Mouse (Mus musculus): ENCODE results near the gene Zkscan5. TPM values are rescaled to one million over a fixed set of nuclear protein-coding genes. Genes with fewer than 3 reads are reported as not detected.

The Zkscan5 gene
- polyA plus RNA-seq, 1 experiment = 20.3 TPM

DNA sequence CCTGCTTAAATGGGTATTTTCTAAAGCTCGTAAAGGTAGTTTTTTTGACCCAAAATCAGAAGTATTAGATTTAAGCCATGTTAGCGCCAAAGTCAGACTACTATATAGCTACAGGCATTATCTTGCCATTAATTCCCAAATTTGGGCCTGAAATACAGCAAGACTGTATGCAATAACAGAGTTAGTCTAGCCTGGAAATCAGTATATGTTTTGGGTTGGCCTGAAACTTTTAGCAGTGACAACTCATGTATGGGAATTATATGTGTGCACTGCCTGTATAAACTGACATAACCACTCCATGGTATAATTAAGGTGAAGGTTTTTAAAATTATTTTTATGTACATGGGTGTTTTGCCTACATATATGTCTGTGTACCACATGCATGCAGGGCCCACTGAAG lies 12.4 kb upstream of the Zkscan5 start, which contains the start of gene Atp5j2:
Gene Atp5j2, minus strand, starts transcription at position 101 of the 400 bp plus-strand sequence.
- H3K9ac ChIP-seq (ENCODE audit: low read depth, poor library complexity, severe bottlenecking) = peak within 1 kb of the TSS; percentile 85
- peak within 1 kb of the TSS; percentile 96 for H3K4me3 ChIP-seq (ENCODE audit: low read depth, low read length)
- no peaks in the 10 kb centered on the region for H3K4me1 ChIP-seq (ENCODE audit: control insufficient read depth, insufficient read depth, low read length)
- H3K36me3 ChIP-seq (ENCODE audit: control insufficient read depth, insufficient read depth, low read length, poor library complexity, severe bottlenecking) = peaks cover 14% of the 10 kb centered on the region
- TF ChIP-seq CTCF (IDR thresholded peaks at IDR 0.05; ENCODE audit: low read depth, low read length) (no peak), POLR2A (IDR thresholded peaks at IDR 0.05; ENCODE audit: insufficient read depth, low read length) (no peak), EP300 (IDR thresholded peaks at IDR 0.05; ENCODE audit: insufficient read depth, low read depth, low read length) (no peak)
- H3K27ac ChIP-seq (ENCODE audit: insufficient read depth, low read length) = peak within 1 kb of the TSS; percentile 94
- H3K9me3 ChIP-seq (replicated peaks; ENCODE audit: control insufficient read depth, insufficient read depth, low read length, poor library complexity, severe bottlenecking) = no peaks in the 10 kb centered on the region
- H3K27me3 ChIP-seq (ENCODE audit: control insufficient read depth, insufficient read depth, low read length, poor library complexity, severe bottlenecking) = no peaks in the 10 kb centered on the region

DNA sequence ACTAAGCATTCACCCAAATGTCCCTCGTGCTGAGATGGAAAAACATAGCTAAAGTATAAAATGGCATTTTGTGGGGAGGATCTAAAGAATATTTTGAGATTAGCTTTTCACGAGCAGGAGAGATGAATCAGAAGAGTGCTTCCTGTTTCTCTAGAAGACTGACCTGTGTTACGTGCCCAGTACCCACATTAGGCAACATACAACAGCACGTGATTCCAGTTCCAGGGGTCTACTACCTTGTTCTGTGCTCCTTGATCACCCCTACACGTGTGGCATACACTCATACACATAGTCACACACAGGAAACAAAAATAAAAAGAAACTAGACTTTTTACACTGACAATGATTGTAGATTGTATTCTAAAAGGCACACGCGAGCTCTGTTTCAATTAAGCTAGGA lies 4.0 kb upstream of the Zkscan5 start:
- H3K27ac ChIP-seq (ENCODE audit: insufficient read depth, low read length) = no peak overlapping the region
- no peaks in the 10 kb centered on the region for H3K4me1 ChIP-seq (ENCODE audit: control insufficient read depth, insufficient read depth, low read length)
- no peaks in the 10 kb centered on the region for H3K27me3 ChIP-seq (ENCODE audit: control insufficient read depth, insufficient read depth, low read length, poor library complexity, severe bottlenecking)
- TF ChIP-seq POLR2A (IDR thresholded peaks at IDR 0.05; ENCODE audit: insufficient read depth, low read length) (no peak), CTCF (IDR thresholded peaks at IDR 0.05; ENCODE audit: low read depth, low read length) (no peak), EP300 (IDR thresholded peaks at IDR 0.05; ENCODE audit: insufficient read depth, low read depth, low read length) (no peak)
- H3K4me3 ChIP-seq (ENCODE audit: low read depth, low read length) = no peak overlapping the region
- H3K36me3 ChIP-seq (ENCODE audit: control insufficient read depth, insufficient read depth, low read length, poor library complexity, severe bottlenecking) = peaks cover under 1% of the 10 kb centered on the region
- H3K9ac ChIP-seq (ENCODE audit: low read depth, poor library complexity, severe bottlenecking) = no peak overlapping the region
- no peaks in the 10 kb centered on the region for H3K9me3 ChIP-seq (replicated peaks; ENCODE audit: control insufficient read depth, insufficient read depth, low read length, poor library complexity, severe bottlenecking)

DNA sequence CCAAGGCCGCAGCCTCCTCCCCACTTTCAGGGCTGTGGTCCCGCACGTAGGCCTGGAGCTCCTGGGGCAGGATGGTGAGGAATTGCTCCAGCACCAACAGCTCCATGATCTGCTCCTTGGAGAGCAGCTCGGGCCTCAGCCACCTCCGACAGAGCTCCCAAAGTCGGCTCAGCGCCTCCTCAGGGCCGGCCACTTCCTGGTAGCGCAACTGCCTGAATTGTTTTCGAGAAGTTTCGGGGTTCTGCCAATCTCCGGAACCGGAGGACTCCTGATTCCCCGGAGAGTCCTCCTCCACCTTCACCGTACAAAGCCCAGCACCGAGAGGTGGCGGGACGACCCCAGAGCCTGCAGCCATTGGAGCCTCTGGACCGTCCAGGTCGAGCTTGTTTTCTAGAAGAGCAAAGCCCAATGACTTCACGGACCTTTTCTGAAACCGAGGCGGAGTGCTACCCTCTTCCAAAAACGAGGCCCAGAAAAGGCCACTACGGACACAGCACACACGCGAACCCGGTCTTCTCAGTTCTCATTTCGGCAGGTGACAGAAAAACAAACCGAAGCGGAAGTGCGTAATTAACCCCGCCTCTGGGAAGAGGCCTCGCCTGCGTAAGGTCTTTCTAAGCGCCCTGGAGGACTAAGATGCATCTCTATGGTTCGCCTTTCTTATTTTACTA lies 2.9 kb upstream of the Zkscan5 start, which contains the start of gene Zkscan14:
Gene Zkscan14, minus strand, starts transcription at position 548 of the 671 bp plus-strand sequence.
- Histone ChIP-seq H3K9me3 (replicated peaks; ENCODE audit: control insufficient read depth, insufficient read depth, low read length, poor library complexity, severe bottlenecking) (no peaks in the 10 kb centered on the region), H3K4me3 (ENCODE audit: low read depth, low read length) (peak within 1 kb of the TSS; percentile 99), H3K9ac (ENCODE audit: low read depth, poor library complexity, severe bottlenecking) (peak within 1 kb of the TSS; percentile 60), H3K27ac (ENCODE audit: insufficient read depth, low read length) (no peak within 1 kb of the TSS), H3K4me1 (ENCODE audit: control insufficient read depth, insufficient read depth, low read length) (no peaks in the 10 kb centered on the region), H3K36me3 (ENCODE audit: control insufficient read depth, insufficient read depth, low read length, poor library complexity, severe bottlenecking) (no peaks in the 10 kb centered on the region), H3K27me3 (ENCODE audit: control insufficient read depth, insufficient read depth, low read length, poor library complexity, severe bottlenecking) (no peaks in the 10 kb centered on the region)
- TF ChIP-seq POLR2A (IDR thresholded peaks at IDR 0.05; ENCODE audit: insufficient read depth, low read length) (peak; percentile 46), CTCF (IDR thresholded peaks at IDR 0.05; ENCODE audit: low read depth, low read length) (no peak)

DNA sequence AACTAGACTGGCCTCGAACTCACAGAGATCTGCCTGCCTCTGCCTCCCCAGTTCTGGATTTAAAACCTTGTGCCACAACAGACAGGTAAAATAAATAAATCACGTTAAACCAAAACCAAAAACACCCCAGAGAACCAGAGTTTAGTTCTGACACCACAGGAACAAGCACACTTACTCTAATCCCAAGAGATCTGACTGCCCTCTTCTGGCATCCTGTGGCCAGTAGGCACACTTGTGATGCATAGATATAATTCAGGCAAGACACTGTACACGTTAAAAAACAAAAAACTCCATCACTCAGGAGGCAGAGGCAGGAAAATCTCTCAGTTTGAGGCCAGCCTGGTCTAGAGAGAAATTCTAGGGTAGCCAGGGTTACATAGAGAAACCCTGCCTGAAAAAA lies 1.9 kb upstream of the Zkscan5 start:
- Histone ChIP-seq H3K9me3 (replicated peaks; ENCODE audit: control insufficient read depth, insufficient read depth, low read length, poor library complexity, severe bottlenecking) (no peaks in the 10 kb centered on the region), H3K36me3 (ENCODE audit: control insufficient read depth, insufficient read depth, low read length, poor library complexity, severe bottlenecking) (no peaks in the 10 kb centered on the region), H3K27ac (ENCODE audit: insufficient read depth, low read length) (no peak overlapping the region), H3K9ac (ENCODE audit: low read depth, poor library complexity, severe bottlenecking) (no peak overlapping the region), H3K27me3 (ENCODE audit: control insufficient read depth, insufficient read depth, low read length, poor library complexity, severe bottlenecking) (no peaks in the 10 kb centered on the region), H3K4me1 (ENCODE audit: control insufficient read depth, insufficient read depth, low read length) (no peaks in the 10 kb centered on the region), H3K4me3 (ENCODE audit: low read depth, low read length) (no peak overlapping the region)
- no peak for TF ChIP-seq POLR2A (IDR thresholded peaks at IDR 0.05; ENCODE audit: insufficient read depth, low read length)
- TF ChIP-seq CTCF (IDR thresholded peaks at IDR 0.05; ENCODE audit: low read depth, low read length) = no peak
- TF ChIP-seq EP300 (IDR thresholded peaks at IDR 0.05; ENCODE audit: insufficient read depth, low read depth, low read length) = no peak

DNA sequence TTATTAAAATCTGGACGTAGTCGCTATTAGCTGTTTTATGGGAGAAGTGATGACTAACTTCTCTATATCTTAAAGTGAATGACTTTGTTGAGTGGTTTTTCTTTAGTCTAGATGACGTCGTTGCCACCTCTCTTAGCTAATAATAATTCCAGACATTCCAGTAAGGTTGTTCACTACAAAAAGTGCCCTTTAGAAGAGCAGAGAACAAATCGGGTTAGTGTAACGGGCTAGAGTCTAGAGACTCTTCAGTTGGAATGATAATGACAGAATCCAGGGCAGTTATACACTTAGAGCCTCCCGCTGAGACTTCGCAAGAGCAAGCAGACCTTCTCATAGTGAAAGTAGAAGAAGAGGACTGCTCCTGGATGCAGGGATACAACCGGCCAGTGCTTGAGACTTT lies 679 bp downstream of the Zkscan5 start:
- Histone ChIP-seq H3K9ac (ENCODE audit: low read depth, poor library complexity, severe bottlenecking) (peak overlapping the region; percentile 59), H3K27me3 (ENCODE audit: control insufficient read depth, insufficient read depth, low read length, poor library complexity, severe bottlenecking) (no peaks in the 10 kb centered on the region), H3K4me3 (ENCODE audit: low read depth, low read length) (peak overlapping the region; percentile 57), H3K4me1 (ENCODE audit: control insufficient read depth, insufficient read depth, low read length) (no peaks in the 10 kb centered on the region), H3K36me3 (ENCODE audit: control insufficient read depth, insufficient read depth, low read length, poor library complexity, severe bottlenecking) (no peaks in the 10 kb centered on the region), H3K9me3 (replicated peaks; ENCODE audit: control insufficient read depth, insufficient read depth, low read length, poor library complexity, severe bottlenecking) (no peaks in the 10 kb centered on the region), H3K27ac (ENCODE audit: insufficient read depth, low read length) (no peak overlapping the region)
- no peak for TF ChIP-seq EP300 (IDR thresholded peaks at IDR 0.05; ENCODE audit: insufficient read depth, low read depth, low read length)
- no peak for TF ChIP-seq POLR2A (IDR thresholded peaks at IDR 0.05; ENCODE audit: insufficient read depth, low read length)
- TF ChIP-seq CTCF (IDR thresholded peaks at IDR 0.05; ENCODE audit: low read depth, low read length) = no peak

DNA sequence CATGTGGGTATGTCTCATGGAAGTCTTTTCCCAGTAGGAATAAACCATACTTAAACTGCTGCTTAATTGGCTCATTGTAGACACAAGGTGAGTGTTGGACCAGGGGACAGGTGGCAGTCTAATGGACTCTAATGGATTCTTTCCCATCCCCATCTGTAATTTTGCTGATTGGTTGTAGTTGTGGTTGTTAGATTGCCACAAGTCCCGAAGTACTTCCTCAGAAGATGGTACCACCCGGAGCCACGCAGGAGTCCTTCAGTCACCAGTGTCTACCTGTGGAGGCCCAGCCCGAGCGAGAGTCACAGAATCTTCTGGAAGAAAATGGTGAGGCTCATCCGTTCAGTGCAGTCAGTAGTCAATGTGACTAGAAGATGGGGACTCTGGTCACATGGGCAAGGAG lies 3.0 kb downstream of the Zkscan5 start:
- H3K27me3 ChIP-seq (ENCODE audit: control insufficient read depth, insufficient read depth, low read length, poor library complexity, severe bottlenecking) = no peaks in the 10 kb centered on the region
- H3K4me3 ChIP-seq (ENCODE audit: low read depth, low read length) = no peak overlapping the region
- no peak overlapping the region for H3K27ac ChIP-seq (ENCODE audit: insufficient read depth, low read length)
- no peak for TF ChIP-seq EP300 (IDR thresholded peaks at IDR 0.05; ENCODE audit: insufficient read depth, low read depth, low read length)
- TF ChIP-seq CTCF (IDR thresholded peaks at IDR 0.05; ENCODE audit: low read depth, low read length) = no peak
- no peak for TF ChIP-seq POLR2A (IDR thresholded peaks at IDR 0.05; ENCODE audit: insufficient read depth, low read length)
- no peaks in the 10 kb centered on the region for H3K4me1 ChIP-seq (ENCODE audit: control insufficient read depth, insufficient read depth, low read length)
- H3K36me3 ChIP-seq (ENCODE audit: control insufficient read depth, insufficient read depth, low read length, poor library complexity, severe bottlenecking) = peaks cover 7% of the 10 kb centered on the region
- no peaks in the 10 kb centered on the region for H3K9me3 ChIP-seq (replicated peaks; ENCODE audit: control insufficient read depth, insufficient read depth, low read length, poor library complexity, severe bottlenecking)
- H3K9ac ChIP-seq (ENCODE audit: low read depth, poor library complexity, severe bottlenecking) = no peak overlapping the region

Measured in ES-Bruce4 (cell line).